Mouse (Mus musculus): Measurements from ENCODE around the gene Ccdc14.
A peak's percentile ranks its signal among the peaks of the same experiment; 100 is the strongest.
"Not testable (repeated sequence)": the region's sequence is repeated elsewhere in the genome, so short reads cannot be mapped to it uniquely, and the experiment has no call there.

Ccdc14 gene

GRCm38 (mm10) chr16:34690334-34691144 is at the start of gene Ccdc14:
Gene Ccdc14, plus strand, starts transcription at chr16:34690616.
- peak; percentile 81 to 89 for DNase-seq (ENCODE audit: low spot score in 2 of 2)

GRCm38 (mm10) chr16:34643511-34644259 is 46.7 kb upstream of the Ccdc14 start:
- DNase-seq (ENCODE audit: low spot score in 2 of 2), result no peak

GRCm38 (mm10) chr16:34649621-34650020 is 40.8 kb upstream of the Ccdc14 start, which contains the start of gene Ropn1:
Gene Ropn1, plus strand, starts transcription at chr16:34649921.
- no peak for DNase-seq (ENCODE audit: low spot score in 2 of 2)

GRCm38 (mm10) chr16:34653023-34653422 is 37.4 kb upstream of the Ccdc14 start:
- no peak for DNase-seq (ENCODE audit: low spot score in 2 of 2)

- peak in 1 of 2 experiments; percentile 14 for DNase-seq (ENCODE audit: low spot score in 2 of 2)
Observed at GRCm38 (mm10) chr16:34657566-34657965, 32.9 kb upstream of the Ccdc14 start.

GRCm38 (mm10) chr16:34657983-34658382 is 32.4 kb upstream of the Ccdc14 start:
- DNase-seq (ENCODE audit: low spot score in 2 of 2), result no peak

GRCm38 (mm10) chr16:34658388-34658787 is 32.0 kb upstream of the Ccdc14 start:
- no peak for DNase-seq (ENCODE audit: low spot score in 2 of 2)

GRCm38 (mm10) chr16:34664553-34664952 is 25.9 kb upstream of the Ccdc14 start:
- no peak for DNase-seq (ENCODE audit: low spot score in 2 of 2)

GRCm38 (mm10) chr16:34667031-34667726 is 23.2 kb upstream of the Ccdc14 start:
- DNase-seq (ENCODE audit: low spot score in 2 of 2), result peak; percentile 46 to 59

- no peak for DNase-seq (ENCODE audit: low spot score in 2 of 2)
Observed at GRCm38 (mm10) chr16:34668341-34668740, 22.1 kb upstream of the Ccdc14 start.

- DNase-seq (ENCODE audit: low spot score in 2 of 2), result no peak
Observed at GRCm38 (mm10) chr16:34671966-34672365, 18.4 kb upstream of the Ccdc14 start.

GRCm38 (mm10) chr16:34672822-34673221 is 17.6 kb upstream of the Ccdc14 start:
- DNase-seq (ENCODE audit: low spot score in 2 of 2), result peak; percentile 25 to 39

GRCm38 (mm10) chr16:34674365-34674764 is 16.1 kb upstream of the Ccdc14 start:
- no peak for DNase-seq (ENCODE audit: low spot score in 2 of 2)

- DNase-seq (ENCODE audit: low spot score in 2 of 2), result no peak
Observed at GRCm38 (mm10) chr16:34681823-34682222, 8.6 kb upstream of the Ccdc14 start.

GRCm38 (mm10) chr16:34689879-34690278 is 537 bp upstream of the Ccdc14 start:
- no peak for DNase-seq (ENCODE audit: low spot score in 2 of 2)

- DNase-seq (ENCODE audit: low spot score in 2 of 2), result no peak
Observed at GRCm38 (mm10) chr16:34691156-34691555, 740 bp downstream of the Ccdc14 start.

GRCm38 (mm10) chr16:34694477-34694876 is 4.1 kb downstream of the Ccdc14 start:
- no peak for DNase-seq (ENCODE audit: low spot score in 2 of 2)

GRCm38 (mm10) chr16:34698721-34699120 is 8.3 kb downstream of the Ccdc14 start:
- DNase-seq (ENCODE audit: low spot score in 2 of 2), result not testable (repeated sequence)

- peak; percentile 61 to 78 for DNase-seq (ENCODE audit: low spot score in 2 of 2)
Observed at GRCm38 (mm10) chr16:34700165-34700827, 9.9 kb downstream of the Ccdc14 start.

GRCm38 (mm10) chr16:34700828-34701216 is 10.4 kb downstream of the Ccdc14 start:
- no peak for DNase-seq (ENCODE audit: low spot score in 2 of 2)

- no peak for DNase-seq (ENCODE audit: low spot score in 2 of 2)
Observed at GRCm38 (mm10) chr16:34706019-34706418, 15.6 kb downstream of the Ccdc14 start.
